ENCODE assay signal across 9 mouse cellular contexts in the genomic region with DNA sequence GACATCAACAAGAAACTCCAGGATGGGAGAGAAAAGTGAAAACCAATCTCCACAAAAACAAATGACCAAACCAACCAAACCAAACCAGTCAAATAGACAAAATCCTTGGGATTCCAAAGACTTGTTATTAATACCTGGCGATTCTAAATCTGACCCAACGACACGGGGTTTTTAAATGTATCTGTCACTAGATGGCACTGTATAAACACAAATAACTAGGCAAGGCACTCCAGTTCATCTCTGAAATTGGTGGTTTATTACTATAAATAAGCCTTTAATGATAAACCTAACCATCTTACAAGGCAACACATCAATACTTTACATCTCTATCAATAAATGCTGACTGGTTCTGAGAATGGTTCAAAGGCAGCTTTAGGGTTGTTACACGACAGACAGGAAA. TPM values are rescaled to one million over a fixed set of nuclear protein-coding genes. Genes with fewer than 3 reads are reported as not detected.
A peak's percentile ranks its signal among the peaks of the same experiment; 100 is the strongest.
DNase-seq lines count a peak whose midpoint lies in the region; ATAC-seq lines count a peak whose summit lies in the region.
"Had no signal": no experiment of that assay in that cellular context is flagged by ENCODE, and none has a peak within 500 bp of the region (broad histone marks: within the 10 kb centered on the region; RNA-seq: fewer than 3 reads in every experiment).

No protein-coding gene starts in this region.

- no peak overlapping the region for H3K4me2 ChIP-seq in hindbrain, embryonic 11.5 days (replicated peaks; ENCODE audit: low read depth, low read length)
- no peak overlapping the region for H3K4me2 ChIP-seq in hindbrain, embryonic 13.5 days

- no peaks in the 10 kb centered on the region for H3K4me1 ChIP-seq in hindbrain, embryonic 11.5 days (replicated peaks; ENCODE audit: control insufficient read depth, insufficient read depth, low read length)
- no peaks in the 10 kb centered on the region for H3K4me1 ChIP-seq in hindbrain, embryonic 13.5 days (replicated peaks)

- no peak overlapping the region for H3K9ac ChIP-seq in hindbrain, embryonic 11.5 days (ENCODE audit: low read depth, low read length)
- no peak overlapping the region for H3K9ac ChIP-seq in hindbrain, embryonic 13.5 days

- H3K4me3 ChIP-seq in hindbrain, embryonic 11.5 days (ENCODE audit: low read depth, low read length) = no peak overlapping the region
- H3K4me3 ChIP-seq in hindbrain, embryonic 13.5 days = no peak overlapping the region
- H3K4me3 ChIP-seq: myocyte had no signal

- H3K9me3 ChIP-seq in hindbrain, embryonic 11.5 days (ENCODE audit: control insufficient read depth, low read length) = no peaks in the 10 kb centered on the region
- no peaks in the 10 kb centered on the region for H3K9me3 ChIP-seq in hindbrain, embryonic 13.5 days

- peak; percentile 34 for DNase-seq in hindbrain, embryonic 11.5 days (ENCODE audit: low spot score)
- peak; percentile 77 for DNase-seq in 3T3-L1 (ENCODE audit: low read depth, low spot score)
- peak; percentile 12 for DNase-seq in MEL-GATA-1-ER (ENCODE audit: extremely low read depth, low read depth)
- DNase-seq in hindlimb bud, embryonic 11.5 days (ENCODE audit: extremely low spot score, low read depth, low spot score) = peak; percentile 22
- DNase-seq in urinary bladder, postnatal 25 days (ENCODE audit: low spot score) = no peak
- no peak for DNase-seq in frontal cortex, postnatal 14 days (ENCODE audit: low spot score in 2 of 2)
- DNase-seq in adrenal gland, adult 2 months = no peak

- ATAC-seq in hindbrain, embryonic 11.5 days (ENCODE audit: low FRiP score) = no peak
- ATAC-seq in hindbrain, embryonic 13.5 days (ENCODE audit: low FRiP score) = no peak

- H3K36me3 ChIP-seq in hindbrain, embryonic 11.5 days (ENCODE audit: control insufficient read depth, insufficient read depth, low read length) = no peaks in the 10 kb centered on the region
- no peaks in the 10 kb centered on the region for H3K36me3 ChIP-seq in hindbrain, embryonic 13.5 days

- 34% methylated on average over 4 of the region's 4 CpGs for WGBS in hindbrain, embryonic 11.5 days
- WGBS in hindbrain, embryonic 13.5 days = 33% methylated on average over 4 of the region's 4 CpGs

- no peaks in the 10 kb centered on the region for H3K27me3 ChIP-seq in hindbrain, embryonic 11.5 days (ENCODE audit: control insufficient read depth, insufficient read depth, low read length)
- H3K27me3 ChIP-seq in hindbrain, embryonic 13.5 days = 0 out of 2 replicates have a peak, but pooled peaks cover 2% of the 10 kb centered on the region

- H3K27ac ChIP-seq in hindbrain, embryonic 11.5 days (ENCODE audit: low read depth, low read length) = no peak overlapping the region
- H3K27ac ChIP-seq in hindbrain, embryonic 13.5 days = no peak overlapping the region

RNA-seq across cellular contexts. Expression of a gene that starts 30.3 kb away (rescaled TPM):
- polyA plus RNA-seq in hindbrain, embryonic 11.5 days (2014; fragmentation: Nextera tagmentation; extraction: Ambion mirVana) = 45.2 and 47.4 TPM in 2 replicates
- polyA plus RNA-seq in hindbrain, embryonic 13.5 days (2015; fragmentation: Nextera tagmentation; extraction: Ambion mirVana) = 30.1 and 32.8 TPM in 2 replicates
- total RNA-seq in adrenal gland, adult 2 months (2021) = 10 to 100 TPM; 37.2 to 40.0 TPM
- polyA plus RNA-seq in adrenal gland, adult 2 months (2012; rRNA removed) = 4.5 and 5.1 TPM in 2 replicates

Comparison
In these comparisons a context has a peak if more than half of its experiments do, and no peak if none do; other contexts are left out.
1. DNase-seq: peak in hindbrain, embryonic 11.5 days (single experiment), 3T3-L1 (single experiment), MEL-GATA-1-ER (single experiment) and hindlimb bud, embryonic 11.5 days (single experiment); none in urinary bladder, postnatal 25 days (single experiment), frontal cortex, postnatal 14 days (0 of 2) and adrenal gland, adult 2 months (single experiment).